Mouse (Mus musculus) left cerebral cortex, adult 11 months (tissue): ENCODE measurements at regions not wholly inside any gene's neighbourhood (a gene's known extent, or its start where the extent isn't known, plus 50 kb on each side); places are given as distances from the start of the nearest gene placed in this dataset.

ENCODE experiments used
- DNase-seq: peaks from one replicate; pipeline ENCODE4 v3.0.0; 2022; ENCODE audit warnings: low spot score

GRCm38 (mm10) chr14:29869930-29870329 is 98.2 kb upstream of the Selenok start:
- DNase-seq: no peak

- no peak for DNase-seq
These were observed 91.4 kb upstream of the Selenok start for GRCm38 (mm10) chr14:29876668-29877067.

GRCm38 (mm10) chr14:29877671-29878422 is 90.3 kb upstream of the Selenok start:
- DNase-seq: peak; percentile 60

GRCm38 (mm10) chr14:29878423-29878800 is 89.7 kb upstream of the Selenok start:
- no peak for DNase-seq

DNA sequence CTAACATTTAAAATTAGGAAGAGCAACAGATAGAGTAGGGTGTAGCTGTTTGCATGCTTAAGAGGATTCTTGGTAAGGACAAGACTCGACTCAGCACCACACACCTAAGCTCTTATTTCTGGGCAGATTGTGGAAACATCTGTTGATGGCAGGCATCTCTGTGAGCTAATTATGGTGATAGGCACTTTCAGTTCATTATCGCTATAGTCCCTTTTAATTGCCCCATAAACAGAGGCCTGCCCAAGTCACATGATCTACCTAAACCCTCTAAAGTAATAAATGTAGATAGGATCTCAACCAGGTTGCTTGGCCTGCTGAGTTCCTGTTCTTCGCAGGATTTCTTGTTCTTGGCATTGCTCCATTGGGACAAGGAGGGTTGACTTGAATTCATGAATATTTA is 88.8 kb upstream of the Selenok start:
- no peak for DNase-seq

DNA sequence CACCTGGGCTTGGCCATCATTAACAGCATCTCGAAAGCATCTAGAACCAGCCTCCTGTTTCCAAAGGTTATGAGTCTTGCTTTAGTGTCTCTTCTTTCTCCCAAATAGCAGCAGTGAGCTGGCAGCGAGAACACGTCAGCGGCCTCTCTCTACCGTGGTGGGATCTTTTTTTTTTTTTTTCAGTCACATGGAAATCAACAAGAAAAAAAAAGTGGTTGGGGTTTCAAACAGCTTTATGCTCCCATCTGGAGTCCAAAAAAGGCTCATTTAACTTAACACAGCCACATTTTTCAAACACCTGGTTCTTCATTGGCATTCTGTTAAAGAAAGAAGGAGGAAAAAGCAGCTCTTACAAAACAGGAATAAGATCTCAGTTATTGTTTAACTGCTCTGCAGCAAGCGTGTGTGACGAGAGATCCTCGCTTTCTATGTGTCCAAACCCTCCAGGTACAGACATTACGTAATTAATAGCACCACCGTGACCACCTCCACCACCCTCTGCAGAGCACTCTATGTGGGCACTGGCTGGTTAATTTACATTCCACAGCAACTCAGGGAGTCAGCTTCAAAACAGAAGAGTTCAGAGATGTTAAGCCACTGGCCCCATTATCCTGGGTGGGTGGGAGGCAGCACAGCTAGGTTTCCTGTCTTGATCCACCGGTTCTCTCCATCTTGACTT is 85.3 kb upstream of the Selenok start:
- no peak for DNase-seq

DNA sequence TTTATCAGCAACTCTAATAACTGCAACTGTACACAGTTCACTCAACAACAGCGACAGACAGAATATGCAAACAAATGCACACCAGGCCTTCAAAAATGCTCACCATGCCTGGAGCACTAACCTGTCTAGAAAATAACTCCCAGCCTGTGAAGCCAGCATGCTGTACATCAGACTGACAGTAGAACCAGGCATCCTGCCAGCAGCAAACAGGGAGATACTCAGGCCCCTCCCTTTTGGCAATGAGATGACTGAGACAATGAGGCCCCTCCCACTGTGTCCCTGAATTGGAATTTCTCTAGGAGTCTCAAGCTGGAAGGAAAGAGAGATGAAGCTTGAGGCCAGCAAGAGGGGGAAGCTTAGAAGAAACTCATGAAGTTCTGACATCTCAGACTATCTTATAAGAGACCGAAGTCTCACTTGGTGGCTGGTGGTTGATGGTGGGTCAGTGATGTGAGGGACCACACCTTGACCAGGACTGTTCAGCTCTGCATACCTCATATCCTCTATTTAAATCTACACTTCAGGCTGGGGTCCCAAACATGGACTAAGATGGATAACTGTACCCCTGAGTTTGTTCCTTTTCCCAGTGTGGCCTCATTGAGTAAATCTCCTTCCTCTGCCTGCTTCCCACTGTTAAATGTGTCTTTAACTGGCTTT is 72.6 kb upstream of the Selenok start:
- DNase-seq: no peak

DNA sequence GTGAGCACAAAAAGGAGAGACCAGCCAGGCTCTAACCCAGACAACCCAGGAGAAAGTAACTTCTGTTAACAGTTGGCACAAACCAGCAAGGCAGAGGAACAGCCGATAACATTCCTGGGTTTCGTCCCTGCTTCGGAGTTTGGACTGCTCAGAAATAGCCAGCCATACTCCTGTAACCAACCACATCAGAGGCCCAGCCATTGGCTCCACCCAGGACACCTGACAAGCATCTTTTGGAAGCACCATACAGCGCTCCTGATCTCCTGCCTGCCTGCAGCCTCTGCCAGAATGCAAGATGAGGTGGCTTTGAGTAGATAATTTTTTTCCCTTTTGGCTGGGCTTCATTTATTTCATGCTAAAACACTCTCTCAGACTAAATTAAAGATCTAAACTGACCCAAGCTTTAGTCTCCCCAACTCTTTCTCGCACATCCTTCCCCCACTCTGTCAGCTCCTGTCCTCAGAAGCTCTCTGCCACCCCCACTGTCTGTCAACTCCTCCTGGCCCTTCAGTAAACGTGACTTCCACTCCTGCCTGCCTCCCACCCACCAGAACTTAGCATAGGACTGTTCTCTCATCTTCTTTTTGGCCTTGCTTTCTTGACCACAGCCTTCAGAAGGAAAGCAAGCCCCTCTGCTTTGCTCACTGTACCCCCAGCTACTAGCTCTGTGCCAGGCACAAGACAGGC is 72.0 kb upstream of the Selenok start:
- no peak for DNase-seq

DNA sequence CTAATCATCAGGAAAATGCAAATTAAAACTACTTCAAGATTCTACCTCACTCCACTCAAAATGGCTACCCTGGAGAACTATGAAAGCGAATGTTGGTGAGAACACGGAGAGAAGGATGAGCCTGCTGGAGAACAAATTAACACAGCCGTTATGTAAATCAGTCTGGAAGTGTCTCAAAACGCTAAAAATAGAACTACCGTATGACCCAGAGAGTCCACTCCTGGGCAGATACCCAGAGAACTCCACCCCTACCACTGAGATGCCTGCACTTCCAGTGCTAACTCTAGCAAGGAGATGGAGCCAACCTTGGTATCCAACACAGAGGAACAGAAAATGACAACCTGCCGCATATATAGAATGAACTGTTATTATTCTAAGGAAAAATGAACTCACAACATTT is 67.2 kb upstream of the Selenok start:
- no peak for DNase-seq

- DNase-seq: no peak
These were observed 64.5 kb upstream of the Selenok start for GRCm38 (mm10) chr14:29903574-29903973.

GRCm38 (mm10) chr14:29904856-29905255 is 63.3 kb upstream of the Selenok start:
- DNase-seq: no peak

GRCm38 (mm10) chr14:29909741-29910140 is 58.4 kb upstream of the Selenok start:
- DNase-seq: no peak
